Mouse (Mus musculus): Measurements from ENCODE around the gene Il3ra.

Gene Il3ra

DNA sequence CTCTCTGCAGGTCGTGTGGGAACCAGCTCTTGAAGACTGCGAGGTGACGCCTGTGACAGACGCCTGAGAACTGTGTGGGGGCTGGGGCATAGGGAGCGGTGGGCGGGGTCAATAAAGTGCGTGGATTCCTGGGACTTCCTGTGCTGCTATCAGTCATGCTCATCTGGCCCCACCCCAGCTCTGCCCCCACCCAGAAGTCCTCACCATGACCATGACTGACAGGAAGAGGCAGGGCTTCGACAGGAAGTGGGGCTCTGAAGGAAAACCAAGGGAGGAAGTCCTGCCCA, 9.2 kb downstream of the Il3ra start:
- DNase-seq: no peak

DNA sequence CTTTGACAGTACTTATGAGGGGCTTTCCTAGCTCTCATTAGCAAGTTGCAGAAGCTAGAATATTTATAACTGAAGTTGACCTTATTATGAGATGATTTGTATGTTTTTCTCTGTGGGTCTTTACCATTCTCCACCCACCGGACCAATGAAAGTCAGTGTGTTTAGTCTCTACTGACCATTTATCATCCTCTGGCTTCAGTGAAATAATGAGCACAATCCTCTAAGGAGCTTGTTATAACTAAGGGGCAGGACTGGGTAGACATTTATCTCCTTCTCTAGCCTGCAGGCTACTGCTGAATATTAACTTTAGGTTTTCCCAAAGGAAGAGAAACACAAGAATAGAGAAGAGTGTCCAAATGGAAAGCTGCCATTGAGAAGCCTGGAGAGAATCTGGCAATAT, 49.5 kb downstream of the Il3ra start:
- no peak for DNase-seq

- DNase-seq: no peak
These were observed 54.9 kb downstream of the Il3ra start, which contains the start of gene Olfr721-ps1 for GRCm38 (mm10) chr14:14400998-14401397. Gene Olfr721-ps1 (plus strand): TSS chr14:14401298.

Measured in lung, postnatal 36 days (tissue).